Mouse (Mus musculus): Measurements from ENCODE around the gene Cdkn2d.
"Not testable (repeated sequence)": the region's sequence is repeated elsewhere in the genome, so short reads cannot be mapped to it uniquely, and the experiment has no call there.

DNA sequence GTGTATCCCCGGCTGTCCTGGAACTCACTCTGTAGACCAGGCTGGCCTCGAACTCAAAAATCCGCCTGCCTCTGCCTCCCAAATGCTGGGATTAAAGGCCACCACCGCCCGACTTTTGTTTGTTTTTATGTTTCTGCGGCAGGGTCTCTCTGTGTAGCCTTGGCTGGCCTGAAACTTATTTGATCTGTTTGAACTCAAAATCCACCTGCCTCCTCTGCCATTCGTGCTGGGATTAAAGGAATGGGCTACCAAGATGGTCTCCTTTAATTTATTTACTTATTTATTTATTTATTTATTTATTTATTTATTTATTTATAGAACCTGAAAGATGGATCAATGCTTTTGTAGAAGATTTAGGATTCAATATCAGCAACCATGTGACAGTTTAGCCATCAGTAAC lies 661 bp upstream of the Cdkn2d start:
- TF ChIP-seq CTCF (IDR thresholded peaks at IDR 0.05; ENCODE audit: control insufficient read depth, insufficient read depth, insufficient replicate concordance, low read depth, low read length); POLR2A (IDR thresholded peaks at IDR 0.05; ENCODE audit: control insufficient read depth, low read depth, low read length): not testable (repeated sequence)

All from testis, adult 2 months (tissue).